Mouse (Mus musculus) intestine, embryonic 16.5 days (tissue): ENCODE data around the gene Olfr507. TPM values are rescaled to one million over a fixed set of nuclear protein-coding genes. Genes with fewer than 3 reads are reported as not detected.

ENCODE experiments used
- ATAC-seq: fragments of 200-750 bp; cut with Nextera tagmentation; 2 replicates; pipeline ENCODE4 v1.8.0; 2017; ENCODE audit warnings: moderate TSS enrichment, moderate library complexity
- H3K27ac ChIP-seq: fragments of 300-500 bp; sonication (generic); 2 replicates; pipeline ENCODE4 v1.5.1; 2014; ENCODE audit warnings: mild to moderate bottlenecking, low read length
- H3K27me3 ChIP-seq: fragments of 300-500 bp; sonication (generic); replicated peaks from 2 replicates; pipeline ENCODE4 v1.6.1; 2014; ENCODE audit warnings: low read length, control low read depth, mixed read lengths; ENCODE audit not compliant: control insufficient read depth, insufficient read depth
- H3K36me3 ChIP-seq: fragments of 300-500 bp; sonication (generic); 2 replicates; pipeline ENCODE4 v1.6.1; 2014; ENCODE audit warnings: low read length, control low read depth; ENCODE audit not compliant: control insufficient read depth, insufficient read depth
- H3K4me1 ChIP-seq: fragments of 300-500 bp; sonication (generic); 2 replicates; pipeline ENCODE4 v1.6.1; 2014; ENCODE audit warnings: low read length, control low read depth, mixed read lengths; ENCODE audit not compliant: control insufficient read depth, insufficient read depth
- H3K4me2 ChIP-seq: fragments of 300-500 bp; sonication (generic); 2 replicates; pipeline ENCODE4 v1.6.1; 2014; ENCODE audit warnings: low read depth, low read length, control low read depth
- H3K4me3 ChIP-seq: fragments of 300-500 bp; sonication (generic); 2 replicates; pipeline ENCODE4 v1.5.1; 2014; ENCODE audit warnings: mild to moderate bottlenecking, low read length
- H3K9ac ChIP-seq: fragments of 300-500 bp; sonication (generic); 2 replicates; pipeline ENCODE4 v1.6.1; 2014; ENCODE audit warnings: low read depth, low read length
- H3K9me3 ChIP-seq: fragments of 300-500 bp; sonication (generic); 2 replicates; pipeline ENCODE4 v1.6.1; 2016; ENCODE audit warnings: low read length, control low read depth; ENCODE audit not compliant: control insufficient read depth
- WGBS: fragments of 180-500 bp; shearing (Covaris S2); extraction: QIAGEN DNeasy Blood & Tissue Kit; methylation state at CpG from one replicate; pipeline ENCODE4 v1.1.7; 2014; 5-methylcytosine and 5-hydroxymethylcytosine counted together
- polyA plus RNA-seq: library from polyadenylated mRNA; unstranded; fragments of >200 nt; fragmentation: Nextera tagmentation; extraction: Ambion mirVana; gene quantifications from 2 replicates; pipeline ENCODE4 v1.2.1, GENCODE M21; 2015

Gene Olfr507
- polyA plus RNA-seq, 1 experiment from 2014 or later = not detected

- no peak for ATAC-seq
- no peaks in the 10 kb centered on the region for H3K4me1 ChIP-seq
- no peak overlapping the region for H3K9ac ChIP-seq
- H3K36me3 ChIP-seq = no peaks in the 10 kb centered on the region
- H3K4me3 ChIP-seq = no peak overlapping the region
- H3K4me2 ChIP-seq = no peak overlapping the region
- no peaks in the 10 kb centered on the region for H3K27me3 ChIP-seq
- WGBS = 40% methylated on average over 1 of the region's 1 CpGs
- H3K9me3 ChIP-seq = no peaks in the 10 kb centered on the region
- H3K27ac ChIP-seq = no peak overlapping the region
These were observed 49.4 kb downstream of the Olfr507 start for GRCm38 (mm10) chr7:108671058-108671457.

Other genes starting within 250 kb of the Olfr507 start
- gene Olfr495, start 228.6 kb upstream of the Olfr507 start, polyA plus RNA-seq = not detected in 2 replicates
- gene Olfr497, start 201.4 kb upstream of the Olfr507 start, polyA plus RNA-seq = not detected in 2 replicates
- not detected in 2 replicates for gene Olfr498, start 156.5 kb upstream of the Olfr507 start, polyA plus RNA-seq
- not detected in 2 replicates for gene Olfr502, start 96.7 kb upstream of the Olfr507 start, polyA plus RNA-seq
- gene Olfr503, start 77.3 kb upstream of the Olfr507 start, polyA plus RNA-seq = not detected in 2 replicates
- not detected in 2 replicates for gene Olfr504, start 56.0 kb upstream of the Olfr507 start, polyA plus RNA-seq
- gene Olfr506, start 11.0 kb upstream of the Olfr507 start, polyA plus RNA-seq = not detected in 2 replicates
- not detected in 2 replicates for gene Olfr508, start 8.2 kb downstream of the Olfr507 start, polyA plus RNA-seq
- gene Olfr509, start 30.1 kb downstream of the Olfr507 start, polyA plus RNA-seq = not detected in 2 replicates
- not detected in 2 replicates for gene Olfr510, start 44.6 kb downstream of the Olfr507 start, polyA plus RNA-seq
- not detected in 2 replicates for gene Olfr512, start 91.5 kb downstream of the Olfr507 start, polyA plus RNA-seq
- not detected in 2 replicates for gene Olfr513, start 129.2 kb downstream of the Olfr507 start, polyA plus RNA-seq
- not detected in 2 replicates for gene Olfr514, start 204.2 kb downstream of the Olfr507 start, polyA plus RNA-seq
- not detected in 2 replicates for gene Olfr516, start 228.7 kb downstream of the Olfr507 start, polyA plus RNA-seq